Mouse (Mus musculus) ovary, adult 18-20 months (tissue): ENCODE measurements around the gene 2310039H08Rik.
A peak's percentile ranks its signal among the peaks of the same experiment; 100 is the strongest.
"Not testable (repeated sequence)": the region's sequence is repeated elsewhere in the genome, so short reads cannot be mapped to it uniquely, and the experiment has no call there.

ENCODE experiments used
- DNase-seq: peaks from one replicate; pipeline ENCODE4 v3.0.0; 2022; ENCODE audit warnings: low spot score, mixed read lengths

The 2310039H08Rik gene

DNA sequence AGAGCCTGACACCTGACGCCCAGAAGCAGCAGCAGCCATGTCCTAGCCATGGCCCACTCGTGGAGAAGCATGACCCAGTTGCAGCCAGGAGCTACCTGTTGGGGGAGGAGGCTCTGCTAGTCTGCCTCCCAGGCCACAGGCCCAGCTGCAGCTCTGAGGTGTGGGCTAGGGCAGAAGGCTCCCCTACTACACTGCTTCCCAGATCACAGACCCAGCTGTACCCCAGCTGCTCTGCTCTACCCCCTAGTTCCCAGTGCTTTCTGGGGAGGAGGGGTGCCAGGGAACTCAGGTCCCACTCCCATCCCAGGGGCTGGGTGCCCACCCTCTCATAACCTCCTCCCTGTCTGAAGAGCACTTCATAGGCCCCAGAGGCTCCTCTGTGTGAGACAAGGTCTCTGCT lies 8.9 kb upstream of the 2310039H08Rik start, which contains the start of gene Ptcra:
Gene Ptcra, minus strand, starts transcription at position 169 of the 400 bp plus-strand sequence.
- DNase-seq, result no peak

DNA sequence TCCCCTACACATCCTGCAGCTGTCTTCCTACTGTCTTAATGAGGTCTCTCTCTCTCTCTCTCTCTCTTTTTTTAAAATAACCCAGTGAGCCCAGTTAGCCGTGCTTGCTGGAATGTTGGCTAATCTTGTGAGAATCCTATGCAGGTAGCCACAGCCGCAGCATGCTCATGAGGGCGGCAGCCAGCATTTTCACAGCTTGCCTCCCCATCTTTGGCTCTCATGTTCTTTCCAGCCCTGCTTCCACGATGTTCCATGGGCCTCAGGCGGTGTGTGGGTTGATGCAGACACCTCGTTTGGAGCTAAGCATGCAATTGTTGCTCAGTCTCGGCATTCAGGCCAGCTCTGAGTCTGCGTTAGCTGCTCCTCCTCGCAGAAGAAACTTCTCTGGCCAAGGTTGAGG lies 7.5 kb upstream of the 2310039H08Rik start:
- not testable (repeated sequence) for DNase-seq

DNA sequence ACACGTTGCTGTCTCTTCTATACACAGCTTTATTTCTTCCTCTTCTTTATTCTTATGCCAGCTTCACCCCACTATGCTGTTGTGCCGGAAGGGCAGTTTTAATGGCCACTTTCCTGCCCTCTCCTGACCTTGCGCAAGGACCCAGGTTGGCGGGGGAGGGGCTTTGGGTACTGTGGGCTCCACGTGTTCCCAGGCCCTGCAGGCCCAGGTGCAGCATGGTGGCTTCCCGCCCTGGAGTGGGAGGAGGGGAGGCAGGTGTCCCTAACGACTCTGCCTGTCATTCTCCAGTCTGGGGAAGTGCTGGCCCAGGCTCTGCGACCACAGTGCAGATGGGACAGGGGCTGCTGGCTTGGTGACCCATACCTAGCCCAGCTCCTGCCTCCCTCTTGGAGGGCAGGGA lies 4.6 kb upstream of the 2310039H08Rik start:
- DNase-seq, result no peak

DNA sequence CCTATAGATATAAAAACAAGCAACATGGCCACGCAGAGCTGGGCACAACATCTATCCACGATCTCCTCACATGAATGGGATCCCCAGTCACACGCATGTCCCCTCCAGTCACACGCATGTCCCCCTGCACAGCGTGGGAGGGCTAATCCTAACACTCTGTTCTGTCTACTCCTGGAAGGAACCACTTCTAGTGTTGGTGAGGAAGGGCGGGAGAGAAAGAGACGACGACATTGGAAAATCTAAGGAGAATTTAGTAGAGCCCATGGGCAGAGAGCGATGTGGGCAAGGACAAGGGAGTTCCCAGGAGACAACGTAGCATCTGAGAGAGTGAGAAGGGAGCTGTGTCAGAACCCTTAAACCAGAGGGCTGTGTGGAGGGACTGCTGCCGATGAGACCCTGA lies 1.9 kb upstream of the 2310039H08Rik start:
- DNase-seq, result no peak

DNA sequence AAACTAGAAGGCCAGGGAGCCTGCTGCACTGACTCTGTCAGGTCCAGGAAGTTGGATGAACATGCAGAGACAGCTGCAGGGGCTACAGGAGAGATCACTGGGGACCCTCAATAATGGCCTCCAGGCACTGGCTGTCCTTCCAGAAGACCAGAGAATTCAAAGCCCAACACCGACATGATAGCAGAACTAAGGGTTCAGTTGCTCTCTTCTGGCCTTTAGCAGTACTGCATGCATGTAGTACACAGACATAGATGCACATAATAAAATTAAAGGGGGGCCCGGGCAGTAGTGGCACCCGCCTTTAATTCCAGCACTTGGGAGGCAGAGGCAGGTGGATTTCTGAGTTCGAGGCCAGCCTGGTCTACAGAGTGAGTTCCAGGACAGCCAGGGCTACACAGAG lies 1.4 kb upstream of the 2310039H08Rik start:
- DNase-seq, result no peak

DNA sequence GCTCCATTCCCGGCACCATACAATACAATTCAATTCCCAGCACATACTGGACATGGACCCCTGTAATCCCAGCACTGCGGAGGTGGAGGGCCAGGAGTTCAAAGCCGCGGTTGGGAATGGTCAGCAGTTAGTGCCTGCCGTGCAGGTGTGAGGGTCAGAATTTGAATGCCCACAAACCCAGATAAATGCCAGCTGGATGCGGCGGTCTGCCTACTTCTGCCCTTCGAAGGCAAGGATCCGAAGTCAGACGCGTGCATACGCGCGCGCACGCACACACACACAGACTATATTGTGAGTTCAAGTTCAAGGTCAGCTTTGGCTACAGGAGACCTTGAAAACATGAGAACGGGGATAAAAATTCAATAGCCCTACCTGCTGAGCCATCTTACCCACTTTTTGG lies 819 bp upstream of the 2310039H08Rik start:
- DNase-seq, result no peak

DNA sequence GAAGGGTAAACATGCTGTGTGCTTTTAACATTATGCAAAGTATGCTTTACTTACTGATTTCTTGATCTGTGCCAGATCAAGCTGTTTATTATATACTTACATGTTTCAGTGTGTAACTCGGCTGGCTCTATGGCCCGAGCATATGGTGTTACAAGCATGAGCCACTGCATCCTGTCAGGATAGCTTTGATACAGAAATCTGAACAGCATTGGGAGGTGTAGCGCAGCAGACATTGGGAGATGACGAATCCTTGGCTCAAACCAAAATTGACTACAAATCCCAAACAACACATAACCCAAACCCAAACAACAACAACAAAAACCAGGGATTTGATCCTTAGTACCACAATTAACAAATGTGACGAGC lies 414 bp upstream of the 2310039H08Rik start:
- DNase-seq, result no peak

DNA sequence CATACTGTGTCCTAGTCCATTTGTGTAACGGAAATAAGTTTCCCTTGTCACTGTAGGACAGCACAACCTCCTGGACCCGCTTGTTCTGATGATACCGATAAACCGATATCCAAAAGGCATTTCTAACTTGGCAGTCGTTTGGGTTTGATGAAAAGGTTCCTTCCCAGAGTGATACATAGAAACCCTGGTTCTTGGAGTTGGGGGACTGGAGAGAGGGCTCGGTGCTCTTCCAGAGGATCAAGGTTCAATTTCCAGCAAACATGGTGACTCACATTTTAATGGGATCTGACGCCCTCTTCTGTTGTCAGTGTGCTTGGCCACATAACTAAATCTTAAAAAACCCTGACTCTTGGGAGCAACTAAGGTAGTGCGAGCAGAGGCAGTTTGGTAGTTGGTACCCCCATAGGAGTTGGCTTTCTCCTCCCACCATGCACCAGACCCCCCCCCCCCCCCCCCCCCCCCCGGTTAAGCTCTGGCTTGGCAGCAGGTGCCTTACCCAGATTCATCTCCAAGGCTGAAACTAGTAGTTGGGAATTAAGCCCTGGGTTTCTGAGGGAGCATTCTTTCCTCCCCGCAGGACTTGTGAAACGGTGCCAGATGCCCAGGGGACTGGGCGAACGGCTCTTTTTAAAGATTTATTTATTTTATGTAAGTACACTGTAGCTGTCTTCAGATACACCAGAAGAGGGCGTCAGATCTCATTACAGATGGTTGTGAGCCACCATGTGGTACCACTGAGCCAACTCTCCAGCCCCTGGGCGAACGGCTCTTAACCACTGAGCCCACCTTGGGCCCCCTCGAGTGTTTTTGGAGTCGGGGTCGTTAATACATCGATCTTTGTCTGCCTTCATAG lies 1.1 kb downstream of the 2310039H08Rik start:
- DNase-seq, result no peak

DNA sequence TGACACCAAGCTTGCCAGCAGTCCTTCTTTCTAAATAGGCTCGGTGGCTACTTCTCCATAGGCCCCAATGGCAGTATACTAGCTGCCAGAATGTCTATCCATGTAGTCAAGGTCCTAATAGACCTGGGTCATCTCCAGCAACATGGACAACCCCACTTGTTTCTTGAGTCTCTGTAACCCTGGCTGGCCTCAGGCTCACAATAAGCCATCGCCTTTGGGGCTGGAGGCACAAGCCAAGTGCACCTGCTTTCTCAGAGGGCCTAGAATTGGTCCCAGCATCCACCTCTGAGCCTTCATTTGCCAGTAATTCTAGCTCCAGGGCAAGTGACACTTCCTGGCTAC lies 1.7 kb downstream of the 2310039H08Rik start:
- DNase-seq, result no peak

DNA sequence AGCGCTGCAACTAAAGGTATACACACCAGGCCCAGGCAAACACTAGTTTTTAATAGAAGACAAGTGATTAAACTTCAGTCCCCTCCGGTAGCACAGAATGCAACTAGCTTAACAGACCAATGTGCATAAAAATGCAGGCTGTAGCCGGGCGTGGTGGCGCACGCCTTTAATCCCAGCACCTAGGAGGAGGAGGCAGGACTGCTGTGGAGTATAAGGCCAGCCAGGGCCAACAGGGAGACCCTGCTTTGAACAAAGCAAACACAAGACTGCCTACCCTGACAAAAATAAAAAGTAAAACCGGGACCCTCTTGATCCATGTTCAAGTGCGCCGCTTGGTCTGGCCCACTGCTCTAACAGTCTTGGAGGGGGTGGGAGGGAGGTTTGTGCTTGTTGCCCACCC lies 2.6 kb downstream of the 2310039H08Rik start:
- no peak for DNase-seq

DNA sequence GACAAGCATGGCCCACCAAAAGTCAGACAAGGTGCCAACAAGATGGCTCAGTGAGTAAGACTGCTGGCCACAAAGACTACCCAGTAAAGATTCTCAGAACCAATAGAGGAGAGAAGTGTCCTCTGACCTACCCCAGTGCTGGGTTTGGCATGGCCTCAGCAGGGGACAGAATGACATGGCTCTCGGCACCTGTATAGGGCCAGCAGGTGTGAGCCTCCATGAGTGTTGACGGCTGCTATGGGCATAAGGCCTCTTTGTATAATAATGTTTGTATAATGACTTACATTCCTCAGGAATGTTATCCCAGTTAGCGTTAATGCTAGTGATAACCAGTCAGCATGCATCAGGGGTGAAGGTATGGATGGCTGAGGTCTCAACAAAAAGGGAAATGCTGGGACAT lies 3.7 kb downstream of the 2310039H08Rik start:
- DNase-seq, result no peak

DNA sequence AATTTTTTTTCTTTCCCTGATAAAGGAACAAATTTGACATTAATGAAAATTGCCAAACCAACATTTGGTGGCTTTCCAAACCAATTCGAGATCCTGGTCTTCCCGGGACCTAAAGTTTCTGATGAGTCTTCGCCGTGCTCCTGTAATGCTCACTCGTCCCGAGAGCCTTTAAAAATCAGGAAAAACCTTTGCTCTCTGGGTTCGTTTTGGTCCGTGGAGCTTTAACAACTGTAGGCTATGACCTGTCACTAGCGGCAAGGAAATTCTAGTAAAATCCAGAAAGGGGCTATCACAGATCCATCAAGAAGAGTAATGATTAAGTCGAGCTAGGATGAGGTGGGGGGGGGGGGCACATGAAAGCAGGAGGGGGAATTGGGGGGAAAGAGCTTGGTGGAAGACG lies 9.4 kb downstream of the 2310039H08Rik start:
- DNase-seq, result no peak

DNA sequence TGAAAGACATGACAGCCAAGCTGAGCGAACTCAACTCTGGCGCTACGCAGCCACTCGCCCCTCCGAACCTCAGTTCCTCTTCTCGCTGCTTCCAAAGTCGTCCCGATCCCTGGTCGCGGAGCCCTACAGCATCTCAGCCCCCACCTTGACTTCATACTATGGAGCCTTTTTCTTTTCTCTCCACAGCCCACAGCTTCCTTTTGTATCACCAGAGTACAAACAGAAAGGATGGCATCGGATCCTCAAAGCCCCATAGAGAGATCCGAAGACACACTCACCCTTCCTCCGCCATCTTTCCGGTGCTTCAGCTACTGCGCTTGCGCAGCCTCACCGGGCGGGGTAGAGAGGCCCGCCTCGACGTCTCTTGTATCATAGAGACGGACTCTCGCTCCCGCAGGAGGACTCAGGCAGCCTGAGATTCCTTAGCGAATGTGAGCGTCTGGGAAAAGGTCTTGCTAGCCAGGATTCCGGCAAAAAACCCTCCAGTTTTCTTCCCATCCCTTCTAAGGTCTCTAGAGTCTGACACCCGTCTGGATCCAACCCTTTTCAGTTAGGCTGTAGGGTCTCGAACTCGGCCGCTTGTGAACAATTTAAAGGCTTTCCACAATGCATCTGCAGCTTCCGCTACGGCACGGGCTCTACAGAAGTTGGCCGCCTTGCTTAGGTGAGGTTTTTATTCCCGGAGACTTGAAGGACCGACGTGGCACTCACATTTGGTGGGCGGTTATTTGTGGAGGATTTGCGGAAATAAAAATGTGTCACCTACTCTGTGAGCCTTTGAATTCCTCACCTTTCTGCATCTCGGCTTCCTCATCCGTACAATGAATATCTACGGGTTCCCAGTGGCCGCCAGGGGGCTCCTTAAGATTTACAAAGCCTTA lies 10.1 kb downstream of the 2310039H08Rik start, which contains the start of gene Rpl7l1:
Gene Rpl7l1, minus strand, starts transcription at position 332 of the 881 bp plus-strand sequence.
- peak; percentile 87 for DNase-seq

DNA sequence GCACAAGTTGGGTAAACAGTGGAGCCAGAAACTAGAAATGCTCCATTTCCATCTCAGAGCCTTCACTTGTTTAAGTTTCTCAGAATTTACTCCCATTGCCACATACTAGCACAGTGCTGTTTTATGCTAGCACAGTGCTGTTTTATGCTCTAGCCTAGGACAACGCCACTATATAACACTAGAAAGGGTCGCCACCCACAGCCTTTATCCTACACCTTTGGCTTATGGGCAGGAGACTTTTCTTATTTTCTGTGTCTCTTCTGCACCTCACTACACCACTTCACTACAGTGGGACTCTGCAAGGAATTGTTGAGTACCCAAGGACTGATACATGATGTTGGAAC lies 10.8 kb downstream of the 2310039H08Rik start:
- no peak for DNase-seq

DNA sequence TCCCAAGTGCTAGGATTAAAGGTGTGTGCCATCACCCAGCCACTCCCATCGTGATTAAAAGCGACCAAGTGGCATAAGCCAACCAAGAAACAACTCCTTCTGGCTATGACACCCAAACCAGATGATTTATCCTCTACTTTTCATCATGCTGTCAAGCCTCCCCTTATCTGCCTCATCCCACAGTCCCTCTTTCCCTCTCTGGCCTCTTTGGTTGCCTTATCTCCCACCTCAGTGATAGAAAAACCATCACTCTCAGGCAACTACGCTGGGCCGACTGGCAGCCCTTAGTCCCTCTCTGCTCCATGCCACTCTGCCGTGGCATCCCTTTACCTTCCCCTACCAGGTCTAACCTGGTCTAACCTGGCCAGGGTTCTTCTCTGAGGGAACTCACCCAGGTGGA lies 14.5 kb downstream of the 2310039H08Rik start:
- no peak for DNase-seq

DNA sequence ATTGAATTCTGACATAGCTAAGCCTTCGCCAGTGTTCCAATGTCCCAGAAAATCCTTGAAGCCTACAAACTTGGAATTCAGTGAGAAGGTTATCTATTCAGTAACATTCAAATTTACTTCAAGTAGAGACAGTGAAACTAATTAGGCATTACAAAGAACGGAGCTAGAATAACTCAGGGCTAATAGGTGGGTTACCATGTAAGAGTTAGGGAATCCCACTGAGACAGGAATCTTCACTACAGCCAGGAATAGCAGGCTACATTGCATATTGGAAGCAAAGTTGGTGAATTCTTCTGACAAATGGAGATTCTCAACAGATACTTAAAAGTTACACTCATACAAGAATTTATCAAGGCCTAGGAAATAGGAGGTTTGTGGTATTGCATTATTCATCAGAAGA lies 15.5 kb downstream of the 2310039H08Rik start:
- not testable (repeated sequence) for DNase-seq

DNA sequence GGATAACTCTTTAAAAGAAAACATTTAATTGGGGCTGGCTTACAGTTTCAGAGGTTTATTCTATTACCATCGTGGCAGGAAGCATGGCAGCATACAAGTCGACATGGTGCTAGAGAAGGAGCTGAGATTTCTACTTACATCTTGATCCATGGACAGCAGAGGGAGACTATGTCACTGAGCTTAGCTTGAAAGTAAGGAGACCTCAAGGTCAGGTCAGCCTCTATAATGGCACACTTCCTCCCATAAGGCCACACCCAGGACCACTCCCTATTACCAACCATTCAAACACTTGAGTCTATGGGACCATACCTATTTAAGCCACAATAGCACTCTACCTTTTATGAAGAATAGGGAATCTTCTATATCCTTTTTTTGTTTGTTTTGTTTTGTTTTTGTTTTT lies 20.5 kb downstream of the 2310039H08Rik start:
- no peak for DNase-seq

DNA sequence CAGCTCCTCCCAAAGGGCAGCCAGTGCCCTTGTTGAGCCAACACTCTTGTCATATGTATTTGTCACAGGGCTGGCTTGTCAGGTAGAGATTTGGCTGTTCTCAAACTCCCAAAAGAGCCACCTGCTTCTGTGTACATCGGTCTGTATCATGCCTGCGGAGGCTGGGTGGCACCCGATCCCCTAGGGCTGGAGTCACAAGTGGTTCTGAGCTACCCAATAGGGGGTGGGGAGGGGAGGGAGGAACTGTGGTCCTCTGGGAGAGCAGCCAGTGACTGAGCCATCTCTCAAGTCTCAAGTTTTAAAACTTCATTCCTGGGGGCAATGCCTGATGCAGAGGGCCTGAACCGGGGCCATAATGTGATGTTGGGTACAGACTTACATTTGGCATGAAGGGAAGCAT lies 24.3 kb downstream of the 2310039H08Rik start:
- DNase-seq, result no peak

DNA sequence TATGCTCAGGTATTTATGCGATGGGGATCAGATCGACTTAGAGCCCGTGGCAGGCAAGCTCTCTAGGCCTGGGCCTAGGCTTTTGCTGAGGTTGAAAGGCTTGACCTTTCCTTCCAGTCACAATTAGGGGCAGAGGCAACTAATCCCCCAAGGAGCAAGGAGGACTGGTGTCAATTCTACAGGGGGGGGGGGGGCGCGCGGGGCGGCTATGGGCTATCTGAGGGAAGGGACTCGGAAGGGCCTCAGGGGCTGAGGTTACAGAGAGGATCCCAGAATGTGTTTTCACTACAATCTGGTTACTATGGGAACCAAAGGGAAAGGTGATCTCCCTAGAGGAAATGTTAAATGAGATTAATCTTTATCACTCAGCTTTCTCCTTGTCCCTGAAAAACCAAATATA lies 25.0 kb downstream of the 2310039H08Rik start:
- DNase-seq, result no peak

DNA sequence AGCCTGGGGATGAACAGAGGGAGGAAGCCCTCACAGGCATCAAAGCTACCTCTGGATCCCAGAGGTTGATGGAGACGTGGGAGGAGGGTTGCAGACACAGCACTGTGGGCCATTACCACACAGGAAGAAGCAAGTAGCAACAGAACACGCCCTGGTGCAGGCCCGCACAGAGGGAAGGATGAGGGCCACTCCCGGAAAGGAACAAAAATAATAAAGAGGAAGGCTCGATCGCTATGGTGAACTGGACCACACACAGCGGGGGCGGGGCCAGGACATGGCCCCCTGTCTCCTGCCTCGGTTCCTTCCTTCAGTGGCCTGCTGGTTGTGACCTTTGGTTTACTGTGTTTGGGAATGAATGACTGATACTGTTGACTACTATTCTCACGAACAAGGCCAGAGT lies 27.2 kb downstream of the 2310039H08Rik start:
- DNase-seq, result no peak

DNA sequence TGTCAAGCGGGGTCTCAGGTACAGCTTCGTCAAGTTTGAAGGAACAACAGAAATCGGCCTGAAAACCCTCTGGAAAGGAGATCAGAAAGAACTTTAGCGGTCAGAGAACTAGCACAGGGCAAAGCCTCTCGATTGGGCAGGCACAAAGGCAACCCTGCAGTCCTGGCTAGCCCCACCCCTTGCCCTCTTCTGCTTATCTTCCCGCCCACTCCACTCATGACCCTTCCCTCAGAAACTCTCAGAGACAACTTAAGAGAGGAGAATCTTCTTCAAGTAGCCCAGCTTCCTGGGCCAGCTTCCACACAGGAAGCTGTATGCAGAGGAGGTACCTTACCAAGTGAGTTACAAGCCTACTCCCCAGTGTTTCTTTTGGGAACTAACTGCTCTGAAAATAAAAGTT lies 29.3 kb downstream of the 2310039H08Rik start:
- no peak for DNase-seq

DNA sequence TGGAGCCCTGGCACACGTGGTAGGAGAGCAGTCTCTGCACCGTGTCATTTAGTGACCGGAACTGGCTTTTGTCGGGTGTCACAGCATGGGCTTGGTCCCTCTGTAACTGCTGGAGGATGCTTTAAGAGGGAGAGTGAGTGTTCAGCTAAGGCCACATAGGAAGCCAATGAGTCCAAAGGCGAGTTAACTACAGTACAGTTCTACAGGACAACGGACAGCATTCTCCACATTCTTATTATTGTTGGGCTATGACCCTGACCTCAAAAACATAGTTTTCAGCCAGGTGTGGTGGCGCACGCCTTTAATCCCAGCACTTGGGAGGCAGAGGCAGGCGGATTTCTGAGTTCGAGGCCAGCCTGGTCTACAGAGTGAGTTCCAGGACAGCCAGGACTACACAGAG lies 35.9 kb downstream of the 2310039H08Rik start:
- no peak for DNase-seq

DNA sequence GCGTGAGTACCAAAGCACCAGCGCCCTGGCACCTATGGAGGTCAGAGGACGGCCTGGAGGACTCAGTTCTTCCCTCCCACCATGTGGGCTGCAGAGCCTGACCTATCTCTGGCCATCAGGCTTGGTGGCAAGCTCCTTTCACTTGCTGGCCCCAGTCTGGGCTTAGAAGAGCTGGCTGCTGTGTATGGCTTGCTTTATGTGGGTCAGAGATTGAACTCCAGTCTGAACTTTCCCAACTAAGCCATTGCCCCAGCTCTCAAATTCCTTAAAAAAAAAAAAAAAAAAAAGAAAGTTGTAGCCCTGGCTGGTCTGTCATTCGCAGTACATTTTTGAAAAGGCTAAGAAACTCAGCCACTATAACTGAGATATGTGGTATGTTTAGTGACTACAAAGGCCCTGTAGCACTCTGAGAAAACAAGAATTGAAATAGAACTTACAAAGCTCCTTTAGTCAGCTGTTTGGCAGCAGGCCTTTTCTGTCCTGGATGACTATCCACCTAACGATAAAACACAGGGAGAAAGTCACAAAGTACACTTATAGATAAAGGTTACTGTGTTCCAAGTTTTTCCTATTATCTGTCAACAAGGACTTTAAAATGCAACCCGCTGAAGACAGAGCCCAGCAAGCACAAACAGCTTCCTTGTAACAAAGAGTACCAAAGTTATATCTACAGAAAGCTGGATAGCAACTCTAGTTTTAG lies 36.8 kb downstream of the 2310039H08Rik start:
- no peak for DNase-seq
